Mouse (Mus musculus): Measurements from ENCODE around the gene Iba57.

- TF ChIP-seq CTCF (IDR thresholded peaks at IDR 0.05; ENCODE audit: low read depth) (no peak), EP300 (IDR thresholded peaks at IDR 0.05; ENCODE audit: low read depth) (no peak)
These were observed 38.8 kb upstream of the Iba57 start, which contains the start of gene Mrpl55 for GRCm38 (mm10) chr11:59202081-59202995.
